Mouse (Mus musculus): ENCODE measurements around the gene Cd36. TPM values are rescaled to one million over a fixed set of nuclear protein-coding genes. Genes with fewer than 3 reads are reported as not detected.

Gene Cd36
- polyA plus RNA-seq, 1 experiment from 2014 or later: 199 TPM

- no peak for TF ChIP-seq CTCF (IDR thresholded peaks at IDR 0.05; ENCODE audit: low read depth)
- Histone ChIP-seq H3K4me3 (ENCODE audit: low read depth, low read length) (no peak overlapping the region), H3K27ac (ENCODE audit: low read depth, low read length) (no peak overlapping the region), H3K9me3 (ENCODE audit: control insufficient read depth) (no peaks in the 10 kb centered on the region), H3K4me2 (replicated peaks; ENCODE audit: low read depth) (no peak overlapping the region), H3K27me3 (replicated peaks; ENCODE audit: control insufficient read depth, insufficient read depth, low read length) (no peaks in the 10 kb centered on the region), H3K4me1 (replicated peaks; ENCODE audit: control insufficient read depth, insufficient read depth, low read length) (no peaks in the 10 kb centered on the region), H3K36me3 (ENCODE audit: control insufficient read depth, insufficient read depth) (no peaks in the 10 kb centered on the region), H3K9ac (ENCODE audit: low read depth, low read length) (no peak overlapping the region)
- 71% methylated on average over 2 of the region's 2 CpGs for WGBS
- ATAC-seq: no peak
Measured at GRCm38 (mm10) chr5:17874335-17874734, 14.3 kb downstream of the Cd36 start.

- ATAC-seq: no peak
- H3K4me3 ChIP-seq (ENCODE audit: low read depth, low read length): no peak overlapping the region
- no peaks in the 10 kb centered on the region for H3K9me3 ChIP-seq (ENCODE audit: control insufficient read depth)
- H3K27ac ChIP-seq (ENCODE audit: low read depth, low read length): no peak overlapping the region
- TF ChIP-seq CTCF (IDR thresholded peaks at IDR 0.05; ENCODE audit: low read depth): no peak
- H3K9ac ChIP-seq (ENCODE audit: low read depth, low read length): no peak overlapping the region
- H3K4me1 ChIP-seq (replicated peaks; ENCODE audit: control insufficient read depth, insufficient read depth, low read length): no peaks in the 10 kb centered on the region
- no peaks in the 10 kb centered on the region for H3K36me3 ChIP-seq (ENCODE audit: control insufficient read depth, insufficient read depth)
- H3K4me2 ChIP-seq (replicated peaks; ENCODE audit: low read depth): no peak overlapping the region
- no peaks in the 10 kb centered on the region for H3K27me3 ChIP-seq (replicated peaks; ENCODE audit: control insufficient read depth, insufficient read depth, low read length)
Measured at GRCm38 (mm10) chr5:17865432-17865831, 23.2 kb downstream of the Cd36 start.

- no peak for TF ChIP-seq CTCF (IDR thresholded peaks at IDR 0.05; ENCODE audit: low read depth)
- Histone ChIP-seq H3K9me3 (ENCODE audit: control insufficient read depth) (no peaks in the 10 kb centered on the region), H3K4me1 (replicated peaks; ENCODE audit: control insufficient read depth, insufficient read depth, low read length) (no peaks in the 10 kb centered on the region; the same call in 1 of the 2 replicates), H3K27me3 (replicated peaks; ENCODE audit: control insufficient read depth, insufficient read depth, low read length) (no peaks in the 10 kb centered on the region), H3K27ac (ENCODE audit: low read depth, low read length) (no peak overlapping the region), H3K9ac (ENCODE audit: low read depth, low read length) (no peak overlapping the region), H3K4me2 (replicated peaks; ENCODE audit: low read depth) (no peak overlapping the region), H3K4me3 (ENCODE audit: low read depth, low read length) (no peak overlapping the region), H3K36me3 (ENCODE audit: control insufficient read depth, insufficient read depth) (no peaks in the 10 kb centered on the region)
- 35% methylated on average over 2 of the region's 2 CpGs for WGBS
- ATAC-seq: peak; percentile 85
Measured at GRCm38 (mm10) chr5:17863085-17863484, 25.5 kb downstream of the Cd36 start.

- H3K4me3 ChIP-seq (ENCODE audit: low read depth, low read length): no peak overlapping the region
- no peaks in the 10 kb centered on the region for H3K9me3 ChIP-seq (ENCODE audit: control insufficient read depth)
- no peaks in the 10 kb centered on the region for H3K27me3 ChIP-seq (replicated peaks; ENCODE audit: control insufficient read depth, insufficient read depth, low read length)
- H3K36me3 ChIP-seq (ENCODE audit: control insufficient read depth, insufficient read depth): no peaks in the 10 kb centered on the region
- ATAC-seq: peak; percentile 50; the same call in 1 of the 2 replicates
- H3K4me2 ChIP-seq (replicated peaks; ENCODE audit: low read depth): no peak overlapping the region
- H3K27ac ChIP-seq (ENCODE audit: low read depth, low read length): no peak overlapping the region
- no peak overlapping the region for H3K9ac ChIP-seq (ENCODE audit: low read depth, low read length)
- H3K4me1 ChIP-seq (replicated peaks; ENCODE audit: control insufficient read depth, insufficient read depth, low read length): peaks cover 3% of the 10 kb centered on the region; the same call in 1 of the 2 replicates
- WGBS: 76% methylated on average over 3 of the region's 3 CpGs
- no peak for TF ChIP-seq CTCF (IDR thresholded peaks at IDR 0.05; ENCODE audit: low read depth)
Measured at GRCm38 (mm10) chr5:17858399-17858798, 30.2 kb downstream of the Cd36 start.

GRCm38 (mm10) chr5:17857871-17858270 is 30.7 kb downstream of the Cd36 start:
- peak; percentile 36; the same call in 1 of the 2 replicates for ATAC-seq
- 88% methylated on average over 3 of the region's 3 CpGs for WGBS

GRCm38 (mm10) chr5:17857262-17857661 is 31.3 kb downstream of the Cd36 start:
- WGBS: 91% methylated on average over 4 of the region's 4 CpGs
- Histone ChIP-seq H3K4me1 (replicated peaks; ENCODE audit: control insufficient read depth, insufficient read depth, low read length) (peaks cover 3% of the 10 kb centered on the region; the same call in 1 of the 2 replicates), H3K9ac (ENCODE audit: low read depth, low read length) (no peak overlapping the region), H3K4me2 (replicated peaks; ENCODE audit: low read depth) (no peak overlapping the region), H3K36me3 (ENCODE audit: control insufficient read depth, insufficient read depth) (no peaks in the 10 kb centered on the region), H3K9me3 (ENCODE audit: control insufficient read depth) (no peaks in the 10 kb centered on the region), H3K27ac (ENCODE audit: low read depth, low read length) (no peak overlapping the region), H3K27me3 (replicated peaks; ENCODE audit: control insufficient read depth, insufficient read depth, low read length) (no peaks in the 10 kb centered on the region), H3K4me3 (ENCODE audit: low read depth, low read length) (no peak overlapping the region)
- TF ChIP-seq CTCF (IDR thresholded peaks at IDR 0.05; ENCODE audit: low read depth): no peak
- no peak for ATAC-seq

More at GRCm38 (mm10) chr5:17857871-17858270, 30.7 kb downstream of the Cd36 start:
- Histone ChIP-seq H3K4me1 (replicated peaks; ENCODE audit: control insufficient read depth, insufficient read depth, low read length) (peaks cover 3% of the 10 kb centered on the region; the same call in 1 of the 2 replicates), H3K27me3 (replicated peaks; ENCODE audit: control insufficient read depth, insufficient read depth, low read length) (no peaks in the 10 kb centered on the region), H3K4me2 (replicated peaks; ENCODE audit: low read depth) (no peak overlapping the region), H3K27ac (ENCODE audit: low read depth, low read length) (no peak overlapping the region), H3K9me3 (ENCODE audit: control insufficient read depth) (no peaks in the 10 kb centered on the region), H3K36me3 (ENCODE audit: control insufficient read depth, insufficient read depth) (no peaks in the 10 kb centered on the region), H3K4me3 (ENCODE audit: low read depth, low read length) (no peak overlapping the region), H3K9ac (ENCODE audit: low read depth, low read length) (no peak overlapping the region)
- TF ChIP-seq CTCF (IDR thresholded peaks at IDR 0.05; ENCODE audit: low read depth): no peak

Data from intestine, postnatal 0 days (tissue).